Mouse (Mus musculus) kidney, adult 2 months (tissue): ENCODE results near the gene Gm21987.

Experiments
- CTCF ChIP-seq: fragments of 200-500 bp; conservative IDR thresholded peaks from 2 replicates; pipeline ENCODE4 v1.5.1; 2011; ENCODE audit warnings: low read depth, mild to moderate bottlenecking, control low read depth, low read length, moderate library complexity, mixed read lengths; ENCODE audit not compliant: insufficient read depth, insufficient read length
- POLR2A ChIP-seq: fragments of 200-500 bp; IDR thresholded peaks from one replicate; pipeline ENCODE4 v1.6.1; 2011; ENCODE audit warnings: low read depth, low read length, control low read depth

DNA sequence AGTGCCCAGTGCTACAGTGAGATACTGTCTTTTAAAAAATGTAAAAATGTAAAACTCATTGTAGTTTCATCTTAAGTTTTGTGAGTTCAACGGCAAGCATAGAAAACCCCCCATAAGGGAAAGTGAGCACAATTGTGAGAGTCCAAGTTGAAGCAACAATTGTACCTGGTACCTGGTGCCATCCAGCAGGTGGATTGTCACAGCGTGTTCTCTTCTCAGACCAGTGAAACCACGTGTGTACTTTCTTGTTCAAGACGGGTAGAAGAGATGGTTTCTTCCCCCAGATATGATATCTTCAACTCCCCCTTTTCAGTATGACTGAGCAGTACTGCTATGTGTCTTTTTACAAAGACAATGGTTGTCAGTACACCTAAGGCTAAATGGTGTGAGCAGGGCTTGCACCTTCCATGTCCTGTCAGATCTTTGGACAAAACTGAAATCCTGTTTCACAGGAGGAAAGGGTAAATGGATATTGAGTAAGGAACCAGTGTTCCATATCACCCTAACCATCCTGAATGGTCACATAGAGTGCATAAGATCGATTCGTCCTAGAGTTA, 11.5 kb downstream of the Gm21987 start:
- TF ChIP-seq CTCF, result no peak
- no peak for TF ChIP-seq POLR2A
